Mouse (Mus musculus): ENCODE data around the gene Glis3.

- peak; percentile 2; the same call in 1 of the 2 replicates for TF ChIP-seq CTCF (IDR thresholded peaks at IDR 0.05; ENCODE audit: borderline replicate concordance, insufficient read depth, low read length)
- no peak for TF ChIP-seq POLR2A (IDR thresholded peaks at IDR 0.05; ENCODE audit: low read depth, low read length)
Observed at GRCm38 (mm10) chr19:28546933-28547332, 132.9 kb downstream of the Glis3 start.
